24 mouse cellular contexts compared by ENCODE assay signal in genomic region chr17:84269722-84270121, GRCm38 (mm10).
DNase-seq lines count a peak whose midpoint lies in the region; ATAC-seq and TF ChIP-seq lines count a peak whose summit lies in the region.
"Had no signal": no experiment of that assay in that cellular context is flagged by ENCODE, and none has a peak within 500 bp of the region (broad histone marks: within the 10 kb centered on the region; RNA-seq: fewer than 3 reads in every experiment).

No protein-coding gene starts in this region.

- H3K9ac ChIP-seq in kidney, embryonic 14.5 days (ENCODE audit: low read depth, low read length): no peak overlapping the region
- H3K9ac ChIP-seq in lung, embryonic 14.5 days: no peak overlapping the region
- H3K9ac ChIP-seq: embryonic facial prominence, embryonic 12.5 days; forebrain, embryonic 12.5 days; hindbrain, embryonic 15.5 days; stomach, embryonic 15.5 days had no signal

- WGBS in kidney, embryonic 14.5 days: 43% methylated on average over 5 of the region's 5 CpGs
- WGBS in lung, embryonic 14.5 days: 43% methylated on average over 5 of the region's 5 CpGs

- peak overlapping the region; percentile 39; the same call in 1 of the 2 replicates for H3K27ac ChIP-seq in kidney, embryonic 14.5 days (ENCODE audit: low read depth, low read length)
- no peak overlapping the region for H3K27ac ChIP-seq in lung, embryonic 14.5 days (ENCODE audit: low read depth)
- H3K27ac ChIP-seq: embryonic facial prominence, embryonic 12.5 days; forebrain, embryonic 12.5 days; hindbrain, embryonic 15.5 days; midbrain, embryonic 10.5 days had no signal

- H3K36me3 ChIP-seq in kidney, embryonic 14.5 days (ENCODE audit: control insufficient read depth, insufficient read depth, low read length): no peaks in the 10 kb centered on the region
- peaks cover 9% of the 10 kb centered on the region; the same call in 1 of the 2 replicates for H3K36me3 ChIP-seq in lung, embryonic 14.5 days (ENCODE audit: insufficient read depth)
- H3K36me3 ChIP-seq: embryonic facial prominence, embryonic 12.5 days; hindbrain, embryonic 15.5 days; stomach, embryonic 15.5 days had no signal

- H3K4me1 ChIP-seq in kidney, embryonic 14.5 days (ENCODE audit: control insufficient read depth, insufficient read depth, low read length): peaks cover 46% of the 10 kb centered on the region
- peaks cover 30% of the 10 kb centered on the region for H3K4me1 ChIP-seq in lung, embryonic 14.5 days (ENCODE audit: insufficient read depth)
- H3K4me1 ChIP-seq: midbrain, embryonic 10.5 days had no signal

- no peak for ATAC-seq in kidney, embryonic 14.5 days (ENCODE audit: low FRiP score, low TSS enrichment)
- no peak for ATAC-seq in lung, embryonic 14.5 days (ENCODE audit: insufficient read depth)
- ATAC-seq: activated CD4-positive, CD25-positive, alpha-beta regulatory T cell, adult 4 months had no signal

- no peaks in the 10 kb centered on the region for H3K9me3 ChIP-seq in kidney, embryonic 14.5 days (ENCODE audit: control insufficient read depth, low read length)
- no peaks in the 10 kb centered on the region for H3K9me3 ChIP-seq in lung, embryonic 14.5 days (ENCODE audit: low read depth, low read length)
- H3K9me3 ChIP-seq: embryonic facial prominence, embryonic 12.5 days; forebrain, embryonic 12.5 days; G1E; hindbrain, embryonic 15.5 days; midbrain, embryonic 10.5 days; stomach, embryonic 15.5 days had no signal

- DNase-seq in kidney, postnatal 10 days: no peak
- DNase-seq in lung, embryonic 14.5 days: peak; percentile 79
- DNase-seq in lung, postnatal 14 days: no peak
- peak; percentile 67 for DNase-seq in NIH3T3 (ENCODE audit: low read depth)
- DNase-seq in lung, postnatal 36 days: peak; percentile 58
- DNase-seq in gastrocnemius, postnatal 4 days (ENCODE audit: low spot score in 2 of 2): no peak
- DNase-seq in adrenal gland, postnatal 4 days (ENCODE audit: low spot score in 2 of 2): no peak
- DNase-seq: adrenal gland, postnatal 10 days; cerebellum, adult 2 months; cerebellum, postnatal 25 days; right cerebral cortex, postnatal 4 days; thymus, adult 18-20 months; thymus, postnatal 36 days had no signal

- H3K27me3 ChIP-seq in kidney, embryonic 14.5 days (ENCODE audit: control insufficient read depth, insufficient read depth, low read length): no peaks in the 10 kb centered on the region
- no peaks in the 10 kb centered on the region for H3K27me3 ChIP-seq in lung, embryonic 14.5 days (ENCODE audit: insufficient read depth, low read length)
- H3K27me3 ChIP-seq: embryonic facial prominence, embryonic 12.5 days; forebrain, embryonic 12.5 days; hindbrain, embryonic 15.5 days; stomach, embryonic 15.5 days had no signal

- no peak for TF ChIP-seq CTCF in lung, embryonic 14.5 days (IDR thresholded peaks at IDR 0.05; ENCODE audit: low read depth)

- H3K4me3 ChIP-seq in kidney, embryonic 14.5 days (ENCODE audit: low read length): no peak overlapping the region
- no peak overlapping the region for H3K4me3 ChIP-seq in lung, embryonic 14.5 days (ENCODE audit: low read depth, low read length)
- H3K4me3 ChIP-seq: embryonic facial prominence, embryonic 12.5 days; erythroblast, embryonic 14.5 days; forebrain, embryonic 12.5 days; hindbrain, embryonic 15.5 days; midbrain, embryonic 10.5 days; stomach, embryonic 15.5 days had no signal

- no peak overlapping the region for H3K4me2 ChIP-seq in kidney, embryonic 14.5 days (replicated peaks; ENCODE audit: low read depth, low read length)
- no peak overlapping the region for H3K4me2 ChIP-seq in lung, embryonic 14.5 days
- H3K4me2 ChIP-seq: embryonic facial prominence, embryonic 12.5 days; forebrain, embryonic 12.5 days; heart, embryonic 11.5 days; hindbrain, embryonic 15.5 days; liver, embryonic 11.5 days; stomach, embryonic 15.5 days had no signal

Comparison
In these comparisons a context has a peak if more than half of its experiments do, and no peak if none do; other contexts are left out.
1. DNase-seq: peak in lung, embryonic 14.5 days (single experiment), NIH3T3 (single experiment) and lung, postnatal 36 days (single experiment); none in kidney, postnatal 10 days (single experiment), lung, postnatal 14 days (single experiment), gastrocnemius, postnatal 4 days (0 of 2) and adrenal gland, postnatal 4 days (0 of 2).